Mouse (Mus musculus) midbrain, postnatal 0 days (tissue): ENCODE data around the gene Clca3a1. TPM values are rescaled to one million over a fixed set of nuclear protein-coding genes. Genes with fewer than 3 reads are reported as not detected.

Experiments used
- ATAC-seq: fragments of 200-750 bp; cut with Nextera tagmentation; 2 replicates; pipeline ENCODE4 v1.8.0; 2017; ENCODE audit warnings: moderate number of reproducible peaks, mild to moderate bottlenecking, moderate TSS enrichment, moderate library complexity; ENCODE audit not compliant: low FRiP score
- DNase-seq: peaks from one replicate; pipeline ENCODE4 v3.0.0-alpha.2; 2015; ENCODE audit warnings: low spot score
- H3K27ac ChIP-seq: fragments of 300-500 bp; sonication (generic); 2 replicates; pipeline ENCODE4 v1.5.1; 2014; ENCODE audit warnings: low read depth, mild to moderate bottlenecking, low read length, mixed read lengths
- H3K27me3 ChIP-seq: fragments of 300-500 bp; sonication (generic); 2 replicates; pipeline ENCODE4 v1.6.1; 2014; ENCODE audit warnings: low read length, control low read depth, mixed read lengths; ENCODE audit not compliant: insufficient read depth
- H3K36me3 ChIP-seq: fragments of 300-500 bp; sonication (generic); 2 replicates; pipeline ENCODE4 v1.6.1; 2014; ENCODE audit warnings: low read length, control low read depth, mixed read lengths; ENCODE audit not compliant: insufficient read depth
- H3K4me1 ChIP-seq: fragments of 300-500 bp; sonication (generic); 2 replicates; pipeline ENCODE4 v1.6.1; 2014; ENCODE audit warnings: mild to moderate bottlenecking, control low read depth, antibody characterized with exemption, low read length, mixed read lengths; ENCODE audit not compliant: insufficient read depth
- H3K4me2 ChIP-seq: fragments of 300-500 bp; sonication (generic); 2 replicates; pipeline ENCODE4 v1.6.1; 2014; ENCODE audit warnings: low read depth, mild to moderate bottlenecking, low read length, mixed read lengths; ENCODE audit not compliant: poor library complexity, severe bottlenecking
- H3K4me3 ChIP-seq: fragments of 300-500 bp; sonication (generic); 2 replicates; pipeline ENCODE4 v1.5.1; 2014; ENCODE audit warnings: low read depth, mild to moderate bottlenecking, low read length, moderate library complexity
- H3K9ac ChIP-seq: fragments of 300-500 bp; sonication (generic); replicated peaks from 2 replicates; pipeline ENCODE4 v1.6.1; 2014; ENCODE audit warnings: mild to moderate bottlenecking, low read length, moderate library complexity, mixed read lengths; ENCODE audit not compliant: poor library complexity, severe bottlenecking
- H3K9me3 ChIP-seq: fragments of 300-500 bp; sonication (generic); 2 replicates; pipeline ENCODE4 v1.6.1; 2016; ENCODE audit warnings: low read length, control low read depth
- CTCF ChIP-seq: IDR thresholded peaks from 2 replicates; pipeline ENCODE4 v1.5.1; 2016; ENCODE audit warnings: antibody characterized with exemption, mild to moderate bottlenecking
- WGBS: fragments of 180-500 bp; shearing (Covaris S2); extraction: QIAGEN DNeasy Blood & Tissue Kit; methylation state at CpG from one replicate; pipeline ENCODE4 v1.1.7; 2014; 5-methylcytosine and 5-hydroxymethylcytosine counted together
- polyA plus RNA-seq: library from polyadenylated mRNA; unstranded; fragments of >200 nt; fragmentation: Nextera tagmentation; extraction: Ambion mirVana; gene quantifications from 2 replicates; pipeline ENCODE4 v1.2.1, GENCODE M21; 2015
- total RNA-seq: library from RNA; depleted of rRNA; stranded (reverse); fragments of >200 nt; gene quantifications from 2 replicates; pipeline ENCODE4 v1.2.3, GENCODE M21; 2014

Gene Clca3a1
- total and polyA plus RNA-seq, 2 experiments from 2014 or later, result 0.27 to 1.4 TPM

- Histone ChIP-seq H3K4me3 (peak overlapping the region; percentile 90), H3K9ac (peak overlapping the region; percentile 97), H3K36me3 (no peaks in the 10 kb centered on the region), H3K4me2 (peak overlapping the region; percentile 83), H3K27me3 (no peaks in the 10 kb centered on the region), H3K9me3 (no peaks in the 10 kb centered on the region), H3K27ac (peak overlapping the region; percentile 94), H3K4me1 (peaks cover 6% of the 10 kb centered on the region)
- under 1% methylated on average over 17 of the region's 56 CpGs for WGBS
- TF ChIP-seq CTCF, result no peak
- DNase-seq, result peak; percentile 48
- peak; percentile 41 for ATAC-seq
Observed at GRCm38 (mm10) chr3:144719088-144719900, 41.5 kb downstream of the Clca3a1 start.

GRCm38 (mm10) chr3:144718706-144719087, 42.1 kb downstream of the Clca3a1 start:
- WGBS, result 17% methylated on average over 7 of the region's 7 CpGs

GRCm38 (mm10) chr3:144717835-144718234, 42.9 kb downstream of the Clca3a1 start:
- ATAC-seq, result no peak
- Histone ChIP-seq H3K4me1 (peaks cover 6% of the 10 kb centered on the region), H3K9me3 (no peaks in the 10 kb centered on the region), H3K27me3 (no peaks in the 10 kb centered on the region), H3K4me2 (peak overlapping the region; percentile 28; the same call in 1 of the 2 replicates), H3K27ac (no peak overlapping the region), H3K9ac (no peak overlapping the region), H3K4me3 (no peak overlapping the region), H3K36me3 (no peaks in the 10 kb centered on the region)
- TF ChIP-seq CTCF, result no peak
- no peak for DNase-seq
- WGBS, result 84% methylated on average over 6 of the region's 6 CpGs

More at GRCm38 (mm10) chr3:144718706-144719087, 42.1 kb downstream of the Clca3a1 start:
- Histone ChIP-seq H3K27me3 (no peaks in the 10 kb centered on the region), H3K36me3 (no peaks in the 10 kb centered on the region), H3K4me3 (peak overlapping the region; percentile 90), H3K9ac (peak overlapping the region; percentile 97), H3K4me1 (peaks cover 6% of the 10 kb centered on the region), H3K4me2 (peak overlapping the region; percentile 83), H3K27ac (no peak overlapping the region), H3K9me3 (no peaks in the 10 kb centered on the region)
- ATAC-seq (no peak), DNase-seq (peak; percentile 37)
- TF ChIP-seq CTCF, result no peak

- WGBS, result 80% methylated on average over 3 of the region's 3 CpGs
- Histone ChIP-seq H3K4me1 (peaks cover 6% of the 10 kb centered on the region), H3K4me2 (no peak overlapping the region), H3K27ac (no peak overlapping the region), H3K4me3 (no peak overlapping the region), H3K27me3 (no peaks in the 10 kb centered on the region), H3K36me3 (no peaks in the 10 kb centered on the region), H3K9me3 (no peaks in the 10 kb centered on the region), H3K9ac (no peak overlapping the region)
- ATAC-seq (no peak), DNase-seq (no peak)
- TF ChIP-seq CTCF, result no peak
Observed at GRCm38 (mm10) chr3:144717121-144717520, 43.7 kb downstream of the Clca3a1 start.

- H3K4me2 ChIP-seq, result no peak overlapping the region
- 76% methylated on average over 9 of the region's 9 CpGs for WGBS
Observed at GRCm38 (mm10) chr3:144715901-144716300, 44.9 kb downstream of the Clca3a1 start.

GRCm38 (mm10) chr3:144715033-144715432, 45.7 kb downstream of the Clca3a1 start:
- Histone ChIP-seq H3K4me2 (no peak overlapping the region), H3K9me3 (no peaks in the 10 kb centered on the region), H3K27ac (no peak overlapping the region), H3K27me3 (no peaks in the 10 kb centered on the region), H3K36me3 (peaks cover 6% of the 10 kb centered on the region; the same call in 1 of the 2 replicates), H3K4me3 (no peak overlapping the region), H3K9ac (no peak overlapping the region), H3K4me1 (peaks cover 6% of the 10 kb centered on the region)
- DNase-seq (no peak), ATAC-seq (no peak)
- 84% methylated on average over 7 of the region's 7 CpGs for WGBS
- TF ChIP-seq CTCF, result no peak

More at GRCm38 (mm10) chr3:144715901-144716300, 44.9 kb downstream of the Clca3a1 start:
- Histone ChIP-seq H3K27me3 (no peaks in the 10 kb centered on the region), H3K4me3 (no peak overlapping the region), H3K9ac (no peak overlapping the region), H3K4me1 (peaks cover 6% of the 10 kb centered on the region), H3K27ac (no peak overlapping the region), H3K36me3 (peaks cover 6% of the 10 kb centered on the region; the same call in 1 of the 2 replicates), H3K9me3 (no peaks in the 10 kb centered on the region)
- DNase-seq (no peak), ATAC-seq (no peak)
- no peak for TF ChIP-seq CTCF
